Mouse (Mus musculus): ENCODE results near the gene Scn1a. TPM values are rescaled to one million over a fixed set of nuclear protein-coding genes. Genes with fewer than 3 reads are reported as not detected.

Gene Scn1a
- polyA plus RNA-seq, 1 experiment from 2014 or later, result 2.7 TPM

DNA sequence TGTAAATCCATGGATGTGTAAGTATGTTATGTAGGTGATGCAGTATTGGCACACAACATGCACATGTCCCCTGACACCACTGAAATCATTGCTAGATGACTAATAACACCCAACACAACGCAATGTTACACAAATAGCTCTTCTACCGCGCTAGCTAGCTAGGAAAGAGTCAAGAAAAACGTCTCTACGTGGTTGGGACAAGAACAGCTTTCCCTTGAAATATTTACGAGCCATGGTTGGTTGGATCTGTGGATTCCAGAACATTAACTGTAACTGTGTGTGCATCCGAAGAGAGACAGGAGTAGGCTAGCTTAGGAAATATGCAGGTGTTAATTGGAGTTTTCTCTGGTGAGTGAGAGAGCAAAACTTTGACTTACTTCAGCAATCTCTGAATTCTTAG lies 219.7 kb downstream of the Scn1a start:
- no peak for ATAC-seq (ENCODE audit: low FRiP score, low read depth)
- H3K27me3 ChIP-seq, result no peaks in the 10 kb centered on the region
- no peaks in the 10 kb centered on the region for H3K9me3 ChIP-seq
- WGBS, result 78% methylated on average over 7 of the region's 7 CpGs
- H3K9ac ChIP-seq, result no peak overlapping the region
- no peak overlapping the region for H3K27ac ChIP-seq
- H3K4me2 ChIP-seq (replicated peaks), result no peak overlapping the region
- H3K4me3 ChIP-seq, result no peak overlapping the region
- peaks cover 44% of the 10 kb centered on the region for H3K36me3 ChIP-seq
- no peaks in the 10 kb centered on the region for H3K4me1 ChIP-seq

Other genes with a start within 250 kb of the Scn1a start
- gene Ttc21b, start 184.2 kb downstream of the Scn1a start, polyA plus RNA-seq (2015; fragmentation: Nextera tagmentation; extraction: Ambion mirVana), result 16.7 TPM in 2 replicates
- 1.1 and 1.4 TPM in 2 replicates for gene Scn9a, start 194.1 kb upstream of the Scn1a start, polyA plus RNA-seq (2015; fragmentation: Nextera tagmentation; extraction: Ambion mirVana)